Mouse (Mus musculus) adrenal gland, adult 10 weeks (tissue): Measurements from ENCODE around the gene Slc29a2. TPM values are rescaled to one million over a fixed set of nuclear protein-coding genes. Genes with fewer than 3 reads are reported as not detected.

Experiments
- polyA plus RNA-seq: library from polyadenylated mRNA; stranded (reverse); fragments of 350-450 nt; fragmentation: Illumina TruSeq; extraction: RNeasy Lipid Tissue Mini Kit (QIAGEN cat#74804); gene quantifications from one replicate; pipeline ENCODE4 v1.2.3, GENCODE M21; 2014; ENCODE audit warnings: low read depth, low replicate concordance

The Slc29a2 gene
- not detected for polyA plus RNA-seq

DNA sequence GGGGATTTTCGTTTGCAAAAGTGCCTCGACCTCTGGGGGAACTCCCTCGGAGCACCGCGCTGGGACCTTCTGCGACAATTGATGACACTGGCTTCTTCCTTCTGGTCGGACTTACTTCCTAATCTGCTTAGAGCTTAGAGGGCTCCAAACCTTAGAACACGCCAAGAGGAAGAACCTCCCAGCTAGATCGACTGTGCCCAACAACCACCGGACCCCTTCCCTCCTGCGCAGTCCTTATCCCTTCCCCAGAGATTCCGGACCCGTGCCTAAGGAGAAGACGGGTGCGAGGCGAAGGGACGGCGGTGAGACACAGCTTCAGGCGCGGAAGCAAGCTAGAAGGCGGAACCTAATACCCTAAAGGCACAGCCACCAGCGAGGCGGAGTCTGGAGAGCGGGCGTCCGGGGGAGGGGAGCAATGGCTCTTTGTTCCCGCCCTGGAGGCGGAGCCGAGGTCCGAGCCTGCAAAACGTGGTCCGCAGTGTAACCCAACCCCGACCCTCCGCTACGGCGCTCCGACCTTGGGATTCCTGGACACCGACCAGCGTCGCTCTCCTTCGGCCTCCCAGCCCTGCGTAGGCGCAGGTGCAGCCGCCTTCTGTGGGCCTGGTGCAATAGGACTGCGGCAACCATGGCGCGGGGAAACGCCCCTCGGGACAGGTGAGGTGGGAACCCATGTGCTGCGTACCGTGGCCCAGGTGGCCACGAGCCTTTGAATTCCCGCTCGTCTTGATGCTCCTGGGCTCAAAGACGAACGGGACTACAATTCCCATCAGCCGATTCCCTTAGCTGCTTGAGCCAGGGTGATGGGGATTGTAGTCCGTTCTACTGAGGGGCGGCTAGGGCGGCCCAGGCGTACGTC, at the start of gene Slc29a2:
TSS of gene Slc29a2 (plus strand) at position 240 of the 859 bp plus-strand sequence.

DNA sequence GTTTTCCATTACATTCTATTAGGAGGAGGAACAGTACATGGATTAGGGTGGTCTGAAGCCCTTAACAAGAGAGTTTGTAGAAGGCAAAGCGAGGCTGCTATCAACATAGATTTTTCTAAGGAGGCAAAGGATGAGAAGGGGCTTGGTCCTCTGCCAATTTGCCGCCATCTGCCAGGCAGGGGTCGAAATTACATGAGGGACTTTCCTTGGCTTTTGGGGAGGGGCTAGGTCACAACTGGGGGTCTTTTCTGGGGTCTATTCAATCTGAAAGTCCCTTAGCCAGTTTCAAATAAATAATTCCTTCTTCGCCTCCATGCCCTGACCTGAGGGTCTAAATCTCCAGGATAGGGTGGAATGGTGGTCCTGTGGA, 33.4 kb upstream of the Slc29a2 start, which contains the start of gene Npas4:
TSS of gene Npas4 (minus strand) at position 61 of the 370 bp plus-strand sequence.

DNA sequence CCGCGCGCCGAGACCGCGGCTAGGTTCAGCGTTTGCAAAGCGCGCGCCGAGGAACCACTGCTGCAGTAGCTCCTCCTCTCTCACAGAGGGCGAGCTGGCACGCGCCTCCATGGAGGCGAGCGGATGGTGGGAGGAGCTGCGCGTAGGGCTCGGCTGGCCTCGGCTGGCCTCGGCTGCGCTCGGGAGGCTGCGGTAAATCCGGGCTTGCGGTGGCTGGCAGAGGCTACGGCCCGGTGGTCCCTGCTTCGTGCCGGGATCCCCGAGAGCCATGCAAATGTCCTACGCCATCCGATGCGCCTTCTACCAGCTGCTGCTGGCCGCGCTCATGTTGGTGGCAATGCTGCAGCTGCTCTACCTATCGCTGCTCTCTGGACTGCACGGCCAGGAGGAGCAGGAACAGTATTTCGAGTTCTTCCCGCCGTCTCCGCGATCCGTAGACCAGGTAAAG, 15.1 kb downstream of the Slc29a2 start, which contains the start of the genes B4gat1 and AC124502.3:
TSS of gene B4gat1 (plus strand) at position 118 of the 448 bp plus-strand sequence.
TSS of gene AC124502.3 (plus strand) at position 183 of the 448 bp plus-strand sequence.

DNA sequence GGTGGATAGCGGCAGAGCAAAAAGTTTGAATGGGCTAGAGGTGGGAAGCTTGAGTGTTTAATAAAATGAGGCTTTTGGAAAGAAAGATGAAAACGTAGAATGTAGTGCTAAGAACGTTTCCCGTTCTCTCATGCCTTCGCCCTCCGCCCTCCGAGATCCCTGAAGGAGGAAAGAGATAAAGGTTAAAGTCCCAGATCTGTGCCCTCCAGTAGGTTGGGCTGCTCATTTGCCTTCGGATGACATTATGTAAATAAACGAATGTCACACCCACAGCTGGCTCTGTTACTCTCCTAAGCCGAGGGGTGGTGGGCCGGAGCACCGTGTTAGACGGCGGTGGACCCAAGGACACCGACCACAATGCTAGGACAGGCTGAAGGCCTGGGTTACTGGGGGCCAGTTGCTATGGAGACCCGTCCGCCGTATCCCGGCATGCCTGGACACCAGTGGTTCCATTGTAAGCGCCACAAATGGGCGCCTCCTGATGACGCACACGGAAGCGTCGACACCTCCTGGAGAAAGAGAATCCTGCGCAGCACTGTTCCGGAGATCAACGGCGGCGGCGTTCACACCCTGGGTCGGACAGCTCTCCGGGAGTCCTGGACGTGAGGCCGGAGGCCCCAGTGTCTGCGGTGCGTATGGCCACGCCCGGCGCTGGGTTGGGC, 17.3 kb downstream of the Slc29a2 start, which contains the start of gene Brms1:
TSS of gene Brms1 (plus strand) at position 493 of the 662 bp plus-strand sequence.

DNA sequence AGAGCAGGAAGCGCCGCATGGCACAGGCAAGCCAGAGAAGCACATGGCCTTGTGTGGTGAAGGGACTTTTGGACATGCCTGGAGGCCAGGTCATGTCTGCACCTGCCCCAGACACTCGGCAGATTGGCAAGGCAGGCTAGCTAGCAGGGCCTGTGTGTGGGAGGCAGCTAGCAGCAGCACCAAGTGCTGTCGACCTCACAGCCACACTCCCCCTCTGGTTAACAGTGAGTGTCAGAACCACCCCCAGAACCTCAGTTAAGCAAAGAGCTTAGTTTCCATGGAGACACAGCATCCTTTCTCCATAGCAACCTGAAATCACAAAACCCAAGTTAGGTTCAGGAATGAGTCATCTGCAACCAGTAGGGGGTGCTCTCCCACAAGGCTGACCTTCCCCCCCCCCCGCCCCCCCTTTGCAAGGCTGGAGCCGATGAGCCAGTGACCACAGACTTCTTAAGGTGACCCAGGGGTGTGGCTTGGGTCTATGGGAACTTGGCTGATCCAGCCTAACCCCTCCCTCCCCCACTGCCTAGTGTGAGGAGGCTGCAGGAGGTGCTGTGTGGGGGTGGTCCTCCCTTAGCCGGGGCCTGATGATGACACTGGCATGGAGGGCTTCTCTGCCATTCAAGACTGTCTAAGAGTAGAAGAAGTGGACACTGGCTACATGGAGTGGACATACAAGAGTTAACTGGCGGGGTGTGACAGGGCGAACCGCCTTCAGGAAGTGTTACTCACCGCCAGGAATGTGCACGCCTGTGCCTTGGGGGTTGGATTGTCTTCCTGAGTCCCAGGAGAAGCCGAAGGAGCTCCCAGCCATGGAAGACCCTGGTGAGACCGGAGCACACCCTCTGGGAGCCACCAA, 26.6 kb downstream of the Slc29a2 start, which contains the start of gene Rin1:
TSS of gene Rin1 (plus strand) at position 435 of the 859 bp plus-strand sequence.

DNA sequence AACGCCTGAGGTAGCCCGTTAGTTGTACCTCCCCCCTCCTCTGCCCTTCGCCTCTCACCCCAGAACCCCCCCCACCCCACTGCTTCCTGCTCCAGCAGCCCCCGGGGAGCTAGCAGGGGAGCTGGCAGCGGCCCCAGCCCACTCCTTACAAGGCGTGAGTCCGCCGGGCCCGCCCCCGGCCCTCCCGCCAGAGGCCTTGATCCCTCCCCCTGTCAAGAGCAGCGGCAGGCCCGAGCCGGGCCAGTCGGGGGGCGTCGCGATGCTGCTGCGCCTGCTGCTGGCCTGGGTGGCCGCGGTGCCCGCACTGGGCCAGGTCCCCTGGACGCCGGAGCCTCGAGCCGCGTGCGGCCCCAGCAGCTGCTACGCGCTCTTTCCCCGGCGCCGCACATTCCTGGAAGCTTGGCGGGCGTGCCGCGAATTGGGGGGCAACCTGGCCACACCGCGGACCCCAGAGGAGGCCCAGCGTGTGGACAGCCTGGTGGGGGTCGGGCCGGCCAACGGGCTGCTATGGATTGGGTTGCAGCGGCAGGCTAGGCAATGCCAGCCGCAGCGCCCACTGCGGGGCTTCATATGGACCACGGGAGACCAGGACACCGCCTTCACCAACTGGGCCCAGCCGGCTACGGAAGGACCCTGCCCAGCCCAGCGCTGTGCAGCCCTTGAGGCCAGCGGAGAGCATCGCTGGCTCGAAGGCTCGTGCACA, 44.4 kb downstream of the Slc29a2 start, which contains the start of gene Cd248:
TSS of gene Cd248 (plus strand) at position 212 of the 703 bp plus-strand sequence.

Other genes with a start within 250 kb of the Slc29a2 start
- gene Rbm4, start 230.0 kb upstream of the Slc29a2 start, polyA plus RNA-seq: 13.5 TPM
- gene Gm21992, start 212.2 kb upstream of the Slc29a2 start, polyA plus RNA-seq: 1.9 TPM
- 6.0 TPM for gene Rbm14, start 212.2 kb upstream of the Slc29a2 start, polyA plus RNA-seq
- gene Ccs, start 184.5 kb upstream of the Slc29a2 start, polyA plus RNA-seq: 1.8 TPM
- gene Ccdc87, start 184.5 kb upstream of the Slc29a2 start, polyA plus RNA-seq: not detected
- gene Ctsf, start 168.7 kb upstream of the Slc29a2 start, polyA plus RNA-seq: 112 TPM
- gene Actn3, start 146.0 kb upstream of the Slc29a2 start, polyA plus RNA-seq: 2.0 TPM
- 38.0 TPM for gene Zdhhc24, start 145.2 kb upstream of the Slc29a2 start, polyA plus RNA-seq
- 4.8 TPM for gene Bbs1, start 117.2 kb upstream of the Slc29a2 start, polyA plus RNA-seq
- 4.0 TPM for gene Dpp3, start 95.6 kb upstream of the Slc29a2 start, polyA plus RNA-seq
- gene Peli3, start 80.7 kb upstream of the Slc29a2 start, polyA plus RNA-seq: 4.0 TPM
- gene Mrpl11, start 61.7 kb upstream of the Slc29a2 start, polyA plus RNA-seq: 25.5 TPM
- not detected for gene Npas4, start 33.5 kb upstream of the Slc29a2 start, polyA plus RNA-seq
- 27.2 TPM for gene B4gat1, start 15.0 kb downstream of the Slc29a2 start, polyA plus RNA-seq
- 1.1 TPM for gene AC124502.3, start 15.0 kb downstream of the Slc29a2 start, polyA plus RNA-seq
- not detected for gene Brms1, start 17.5 kb downstream of the Slc29a2 start, polyA plus RNA-seq
- 0.23 TPM for gene Rin1, start 26.6 kb downstream of the Slc29a2 start, polyA plus RNA-seq
- gene Cd248, start 44.2 kb downstream of the Slc29a2 start, polyA plus RNA-seq: 0.41 TPM
- not detected for gene Tmem151a, start 61.7 kb downstream of the Slc29a2 start, polyA plus RNA-seq
- 23.0 TPM for gene Yif1a, start 64.7 kb downstream of the Slc29a2 start, polyA plus RNA-seq
- gene Cnih2, start 74.7 kb downstream of the Slc29a2 start, polyA plus RNA-seq: not detected
- gene Rab1b, start 83.2 kb downstream of the Slc29a2 start, polyA plus RNA-seq: 6.5 TPM
- 0.58 TPM for gene Klc2, start 94.7 kb downstream of the Slc29a2 start, polyA plus RNA-seq
- gene Pacs1, start 249.3 kb downstream of the Slc29a2 start, polyA plus RNA-seq: 5.5 TPM